Mouse (Mus musculus): Measurements from ENCODE around the gene Sdcbp2. TPM values are rescaled to one million over a fixed set of nuclear protein-coding genes. Genes with fewer than 3 reads are reported as not detected.
"Not testable (repeated sequence)": the region's sequence is repeated elsewhere in the genome, so short reads cannot be mapped to it uniquely, and the experiment has no call there.

Sdcbp2 gene
- polyA plus RNA-seq, 1 experiment from 2014 or later = 0.98 TPM

DNA sequence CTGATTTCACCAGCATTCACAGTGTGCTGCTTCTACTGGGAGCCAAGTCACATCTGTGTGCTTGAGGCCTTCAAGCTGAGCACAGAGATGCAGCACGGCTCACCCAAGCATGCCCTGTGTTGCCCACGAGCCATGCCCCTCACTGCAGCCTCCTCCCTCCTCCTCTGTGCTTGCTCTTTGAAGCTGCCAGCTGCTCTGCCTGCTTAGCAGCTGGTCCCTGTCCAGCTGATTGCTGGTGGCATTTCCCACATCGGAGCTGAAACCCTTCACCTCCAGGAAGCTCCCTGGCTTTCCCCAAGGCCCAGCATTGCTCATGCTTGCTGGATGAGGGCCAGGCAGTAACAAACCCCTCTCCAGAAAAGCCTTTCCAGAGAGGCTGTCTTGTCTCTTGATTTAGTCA, 37.6 kb downstream of the Sdcbp2 start:
- no peak overlapping the region for H3K9ac ChIP-seq (ENCODE audit: low read depth, low read length)
- H3K36me3 ChIP-seq (ENCODE audit: control insufficient read depth, insufficient read depth, low read length) = no peaks in the 10 kb centered on the region
- no peaks in the 10 kb centered on the region for H3K4me1 ChIP-seq (ENCODE audit: control insufficient read depth, insufficient read depth, low read length)
- 37% methylated on average over 3 of the region's 3 CpGs for WGBS
- H3K4me3 ChIP-seq (ENCODE audit: low read depth, low read length) = no peak overlapping the region
- no peak overlapping the region for H3K27ac ChIP-seq (ENCODE audit: low read length)
- no peak overlapping the region for H3K4me2 ChIP-seq (ENCODE audit: low read length)
- no peak; the same call in 1 of the 2 replicates for ATAC-seq
- no peaks in the 10 kb centered on the region for H3K9me3 ChIP-seq (replicated peaks; ENCODE audit: control insufficient read depth, low read length, poor library complexity, severe bottlenecking)
- H3K27me3 ChIP-seq (ENCODE audit: control insufficient read depth, insufficient read depth, low read depth, low read length) = no peaks in the 10 kb centered on the region

- not testable (repeated sequence) for H3K27ac ChIP-seq (ENCODE audit: low read length); H3K4me2 ChIP-seq (ENCODE audit: low read length); H3K4me3 ChIP-seq (ENCODE audit: low read depth, low read length); ATAC-seq; H3K4me1 ChIP-seq (ENCODE audit: control insufficient read depth, insufficient read depth, low read length); H3K36me3 ChIP-seq (ENCODE audit: control insufficient read depth, insufficient read depth, low read length); H3K9ac ChIP-seq (ENCODE audit: low read depth, low read length); H3K9me3 ChIP-seq (replicated peaks; ENCODE audit: control insufficient read depth, low read length, poor library complexity, severe bottlenecking); H3K27me3 ChIP-seq (ENCODE audit: control insufficient read depth, insufficient read depth, low read depth, low read length)
- 79% methylated on average over 6 of the region's 8 CpGs for WGBS
These were observed 43.4 kb downstream of the Sdcbp2 start for GRCm38 (mm10) chr2:151615779-151616178.

- H3K4me3 ChIP-seq (ENCODE audit: low read depth, low read length) = no peak overlapping the region
- no peak overlapping the region for H3K27ac ChIP-seq (ENCODE audit: low read length)
- no peaks in the 10 kb centered on the region for H3K27me3 ChIP-seq (ENCODE audit: control insufficient read depth, insufficient read depth, low read depth, low read length)
- H3K4me2 ChIP-seq (ENCODE audit: low read length) = no peak overlapping the region
- no peaks in the 10 kb centered on the region for H3K36me3 ChIP-seq (ENCODE audit: control insufficient read depth, insufficient read depth, low read length)
- 78% methylated on average over 6 of the region's 6 CpGs for WGBS
- no peaks in the 10 kb centered on the region for H3K9me3 ChIP-seq (replicated peaks; ENCODE audit: control insufficient read depth, low read length, poor library complexity, severe bottlenecking)
- H3K4me1 ChIP-seq (ENCODE audit: control insufficient read depth, insufficient read depth, low read length) = no peaks in the 10 kb centered on the region
- 0 out of 2 replicates have a peak, but pooled peaks have one; percentile 15 for ATAC-seq
- H3K9ac ChIP-seq (ENCODE audit: low read depth, low read length) = no peak overlapping the region; the same call in 1 of the 2 replicates
These were observed 44.3 kb downstream of the Sdcbp2 start for GRCm38 (mm10) chr2:151616551-151617329.

- 83% methylated on average over 3 of the region's 3 CpGs for WGBS
- Histone ChIP-seq H3K27me3 (ENCODE audit: control insufficient read depth, insufficient read depth, low read depth, low read length) (no peaks in the 10 kb centered on the region), H3K9me3 (replicated peaks; ENCODE audit: control insufficient read depth, low read length, poor library complexity, severe bottlenecking) (no peaks in the 10 kb centered on the region), H3K36me3 (ENCODE audit: control insufficient read depth, insufficient read depth, low read length) (0 out of 2 replicates have a peak, but pooled peaks cover 6% of the 10 kb centered on the region), H3K27ac (ENCODE audit: low read length) (no peak overlapping the region), H3K4me2 (ENCODE audit: low read length) (no peak overlapping the region), H3K4me3 (ENCODE audit: low read depth, low read length) (no peak overlapping the region), H3K9ac (ENCODE audit: low read depth, low read length) (no peak overlapping the region), H3K4me1 (ENCODE audit: control insufficient read depth, insufficient read depth, low read length) (no peaks in the 10 kb centered on the region)
- ATAC-seq = no peak
These were observed 51.4 kb downstream of the Sdcbp2 start for GRCm38 (mm10) chr2:151623776-151624175.

- Histone ChIP-seq H3K27me3 (ENCODE audit: control insufficient read depth, insufficient read depth, low read depth, low read length) (no peaks in the 10 kb centered on the region), H3K4me1 (ENCODE audit: control insufficient read depth, insufficient read depth, low read length) (peaks cover 19% of the 10 kb centered on the region; the same call in 1 of the 2 replicates), H3K36me3 (ENCODE audit: control insufficient read depth, insufficient read depth, low read length) (0 out of 2 replicates have a peak, but pooled peaks cover 6% of the 10 kb centered on the region), H3K4me3 (ENCODE audit: low read depth, low read length) (no peak overlapping the region), H3K9me3 (replicated peaks; ENCODE audit: control insufficient read depth, low read length, poor library complexity, severe bottlenecking) (no peaks in the 10 kb centered on the region), H3K4me2 (ENCODE audit: low read length) (no peak overlapping the region), H3K9ac (ENCODE audit: low read depth, low read length) (no peak overlapping the region), H3K27ac (ENCODE audit: low read length) (no peak overlapping the region)
- no peak for ATAC-seq
- 95% methylated on average over 7 of the region's 7 CpGs for WGBS
These were observed 53.9 kb downstream of the Sdcbp2 start for GRCm38 (mm10) chr2:151626296-151626695.

DNA sequence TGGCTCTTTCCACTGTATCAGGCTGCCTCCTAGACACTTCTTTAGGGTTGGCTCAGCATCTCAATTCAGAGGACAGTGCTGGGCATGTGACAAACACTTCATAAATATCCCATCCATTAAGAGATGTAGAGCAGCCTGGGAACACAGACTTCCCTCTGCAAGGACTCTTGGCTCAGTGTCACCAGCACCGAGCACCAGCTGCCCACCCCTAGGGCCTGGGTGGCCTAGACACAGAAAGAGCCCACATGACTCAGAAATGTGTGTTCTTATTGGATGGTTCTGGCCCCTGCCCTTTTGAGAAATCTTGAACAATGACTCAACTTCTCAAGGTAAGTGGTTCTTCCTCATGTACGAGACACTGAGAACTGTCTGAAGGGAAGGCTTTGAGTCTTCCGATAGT, 55.6 kb downstream of the Sdcbp2 start:
- Histone ChIP-seq H3K27me3 (ENCODE audit: control insufficient read depth, insufficient read depth, low read depth, low read length) (no peaks in the 10 kb centered on the region), H3K27ac (ENCODE audit: low read length) (no peak overlapping the region), H3K4me1 (ENCODE audit: control insufficient read depth, insufficient read depth, low read length) (peaks cover 25% of the 10 kb centered on the region), H3K9me3 (replicated peaks; ENCODE audit: control insufficient read depth, low read length, poor library complexity, severe bottlenecking) (no peaks in the 10 kb centered on the region), H3K9ac (ENCODE audit: low read depth, low read length) (no peak overlapping the region), H3K4me3 (ENCODE audit: low read depth, low read length) (no peak overlapping the region), H3K4me2 (ENCODE audit: low read length) (no peak overlapping the region), H3K36me3 (ENCODE audit: control insufficient read depth, insufficient read depth, low read length) (0 out of 2 replicates have a peak, but pooled peaks cover 5% of the 10 kb centered on the region)
- ATAC-seq = no peak
- 89% methylated on average over 3 of the region's 3 CpGs for WGBS

DNA sequence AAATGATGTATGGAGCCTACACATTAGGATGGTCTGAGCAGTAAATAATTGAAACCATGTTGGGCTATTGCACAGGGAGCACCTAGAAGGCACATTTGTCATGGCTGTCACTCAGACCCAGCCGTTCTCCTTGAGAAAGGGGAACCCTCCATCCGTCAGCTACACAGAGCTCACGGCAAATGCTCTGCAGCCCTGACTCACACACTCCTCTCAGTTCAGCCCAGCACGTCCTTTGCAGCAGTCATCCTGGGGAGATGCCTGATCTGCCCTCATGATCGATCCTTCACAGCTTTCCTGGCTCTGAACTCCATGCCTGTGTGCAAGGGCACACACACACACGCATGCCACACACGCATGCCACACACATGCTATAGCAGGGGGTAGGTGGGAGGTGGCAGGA, 56.9 kb downstream of the Sdcbp2 start:
- no peak overlapping the region for H3K4me3 ChIP-seq (ENCODE audit: low read depth, low read length)
- no peak for ATAC-seq
- H3K4me1 ChIP-seq (ENCODE audit: control insufficient read depth, insufficient read depth, low read length) = peaks cover 29% of the 10 kb centered on the region
- WGBS = 67% methylated on average over 7 of the region's 7 CpGs
- 0 out of 2 replicates have a peak overlapping the region, but pooled peaks have one; percentile 16 for H3K9ac ChIP-seq (ENCODE audit: low read depth, low read length)
- no peak overlapping the region for H3K4me2 ChIP-seq (ENCODE audit: low read length)
- no peaks in the 10 kb centered on the region for H3K27me3 ChIP-seq (ENCODE audit: control insufficient read depth, insufficient read depth, low read depth, low read length)
- no peaks in the 10 kb centered on the region for H3K9me3 ChIP-seq (replicated peaks; ENCODE audit: control insufficient read depth, low read length, poor library complexity, severe bottlenecking)
- 0 out of 2 replicates have a peak, but pooled peaks cover under 1% of the 10 kb centered on the region for H3K36me3 ChIP-seq (ENCODE audit: control insufficient read depth, insufficient read depth, low read length)
- no peak overlapping the region for H3K27ac ChIP-seq (ENCODE audit: low read length)

GRCm38 (mm10) chr2:151631406-151632158, 59.2 kb downstream of the Sdcbp2 start:
- Histone ChIP-seq H3K27me3 (ENCODE audit: control insufficient read depth, insufficient read depth, low read depth, low read length) (no peaks in the 10 kb centered on the region), H3K4me3 (ENCODE audit: low read depth, low read length) (peak overlapping the region; percentile 77), H3K27ac (ENCODE audit: low read length) (peak overlapping the region; percentile 91), H3K9me3 (replicated peaks; ENCODE audit: control insufficient read depth, low read length, poor library complexity, severe bottlenecking) (no peaks in the 10 kb centered on the region), H3K9ac (ENCODE audit: low read depth, low read length) (peak overlapping the region; percentile 86), H3K4me2 (ENCODE audit: low read length) (peak overlapping the region; percentile 57), H3K4me1 (ENCODE audit: control insufficient read depth, insufficient read depth, low read length) (peaks cover 29% of the 10 kb centered on the region), H3K36me3 (ENCODE audit: control insufficient read depth, insufficient read depth, low read length) (no peaks in the 10 kb centered on the region)
- peak; percentile 4; the same call in 1 of the 2 replicates for ATAC-seq
- 2% methylated on average over 19 of the region's 22 CpGs for WGBS
